In the genomic region with DNA sequence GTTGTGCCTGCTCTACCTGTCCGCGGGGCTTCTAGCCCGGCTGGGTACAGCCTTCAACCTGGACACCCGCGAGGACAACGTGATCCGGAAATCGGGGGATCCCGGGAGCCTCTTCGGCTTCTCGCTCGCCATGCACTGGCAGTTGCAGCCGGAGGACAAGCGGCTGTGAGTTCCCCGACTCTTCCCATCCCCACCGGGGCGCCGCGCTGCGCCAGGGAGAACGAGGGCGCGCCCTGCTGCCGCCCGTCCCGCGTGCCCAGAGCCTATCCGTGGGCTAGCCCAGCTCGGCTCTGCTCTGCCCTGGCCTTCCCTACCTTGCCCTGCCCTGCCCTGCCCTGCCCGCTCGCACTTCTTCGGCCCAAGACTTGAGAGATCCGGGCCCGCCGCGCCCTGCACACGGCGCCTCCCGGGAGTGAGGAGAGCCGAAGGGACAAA, we compare ENCODE assay signal across 8 mouse cellular contexts. TPM values are rescaled to one million over a fixed set of nuclear protein-coding genes. Genes with fewer than 3 reads are reported as not detected.
DNase-seq lines count a peak whose midpoint lies in the region; ATAC-seq and TF ChIP-seq lines count a peak whose summit lies in the region.

No protein-coding gene starts in this region.

- 0 out of 2 replicates have a peak, but pooled peaks have one; percentile 15 for TF ChIP-seq POLR2A in bone marrow, adult 2 months (IDR thresholded peaks at IDR 0.05; ENCODE audit: borderline replicate concordance, control insufficient read depth, low read depth, low read length)

- no peaks in the 10 kb centered on the region for H3K36me3 ChIP-seq in forebrain, embryonic 15.5 days
- H3K36me3 ChIP-seq in liver, embryonic 15.5 days (replicated peaks): no peaks in the 10 kb centered on the region
- H3K36me3 ChIP-seq in neural tube, embryonic 14.5 days (ENCODE audit: control insufficient read depth, insufficient read depth, low read length): no peaks in the 10 kb centered on the region

- H3K4me1 ChIP-seq in bone marrow, adult 2 months (ENCODE audit: control insufficient read depth, insufficient read depth, low read length): peaks cover 1% of the 10 kb centered on the region; the same call in 1 of the 2 replicates
- peaks cover 23% of the 10 kb centered on the region for H3K4me1 ChIP-seq in forebrain, embryonic 15.5 days
- peaks cover 18% of the 10 kb centered on the region for H3K4me1 ChIP-seq in liver, embryonic 15.5 days (replicated peaks)
- H3K4me1 ChIP-seq in neural tube, embryonic 14.5 days (ENCODE audit: control insufficient read depth, insufficient read depth, low read length): peaks cover 7% of the 10 kb centered on the region

- no peaks in the 10 kb centered on the region for H3K9me3 ChIP-seq in forebrain, embryonic 15.5 days
- no peaks in the 10 kb centered on the region for H3K9me3 ChIP-seq in liver, embryonic 15.5 days (replicated peaks)
- no peaks in the 10 kb centered on the region for H3K9me3 ChIP-seq in neural tube, embryonic 14.5 days (ENCODE audit: control insufficient read depth, low read length)

- TF ChIP-seq CTCF in bone marrow, adult 2 months (IDR thresholded peaks at IDR 0.05; ENCODE audit: control insufficient read depth, insufficient read depth, low read length): no peak

- no peaks in the 10 kb centered on the region for H3K27me3 ChIP-seq in forebrain, embryonic 15.5 days
- H3K27me3 ChIP-seq in liver, embryonic 15.5 days: peaks cover 54% of the 10 kb centered on the region
- H3K27me3 ChIP-seq in neural tube, embryonic 14.5 days (ENCODE audit: control insufficient read depth, insufficient read depth, low read length): no peaks in the 10 kb centered on the region; the same call in 1 of the 2 replicates

- peak overlapping the region; percentile 83 for H3K9ac ChIP-seq in forebrain, embryonic 15.5 days (replicated peaks)
- peak overlapping the region; percentile 52 for H3K9ac ChIP-seq in liver, embryonic 15.5 days
- peak overlapping the region; percentile 73 for H3K9ac ChIP-seq in neural tube, embryonic 14.5 days (replicated peaks; ENCODE audit: low read depth, low read length)

- under 1% methylated on average over 40 of the region's 40 CpGs for WGBS in bone marrow, adult 2 months
- WGBS in forebrain, embryonic 15.5 days: under 1% methylated on average over 40 of the region's 40 CpGs
- under 1% methylated on average over 40 of the region's 40 CpGs for WGBS in liver, embryonic 15.5 days (ENCODE audit: insufficient replicate concordance)
- WGBS in neural tube, embryonic 14.5 days: 0% methylated on average over 34 of the region's 40 CpGs

- peak overlapping the region; percentile 62 for H3K27ac ChIP-seq in bone marrow, adult 2 months (ENCODE audit: control insufficient read depth, insufficient read depth, low read depth, low read length, poor library complexity)
- H3K27ac ChIP-seq in forebrain, embryonic 15.5 days (replicated peaks): peak overlapping the region; percentile 77
- peak overlapping the region; percentile 24; the same call in 1 of the 2 replicates for H3K27ac ChIP-seq in liver, embryonic 15.5 days (replicated peaks)
- H3K27ac ChIP-seq in neural tube, embryonic 14.5 days (ENCODE audit: low read depth, low read length): 0 out of 2 replicates have a peak overlapping the region, but pooled peaks have one; percentile 16

- ATAC-seq in forebrain, embryonic 15.5 days (replicated peaks): peak; percentile 82
- peak; percentile 41 for ATAC-seq in inflammation-experienced regulatory T-cells, adult 6 months
- peak; percentile 68 for ATAC-seq in liver, embryonic 15.5 days (ENCODE audit: insufficient read depth)
- ATAC-seq in neural tube, embryonic 14.5 days (ENCODE audit: low read depth): peak; percentile 84

- DNase-seq in right cerebral cortex, postnatal 14 days: peak; percentile 25
- no peak for DNase-seq in right cerebral cortex, adult 18-20 months
- no peak for DNase-seq in retina, postnatal 1 day

- peak overlapping the region; percentile 95 for H3K4me2 ChIP-seq in forebrain, embryonic 15.5 days (replicated peaks)
- peak overlapping the region; percentile 97 for H3K4me2 ChIP-seq in liver, embryonic 15.5 days
- peak overlapping the region; percentile 93 for H3K4me2 ChIP-seq in neural tube, embryonic 14.5 days (ENCODE audit: low read depth, low read length)

- peak overlapping the region; percentile 75 for H3K4me3 ChIP-seq in bone marrow, adult 2 months (replicated peaks; ENCODE audit: control insufficient read depth, low read depth, low read length)
- H3K4me3 ChIP-seq in forebrain, embryonic 15.5 days: peak overlapping the region; percentile 87
- peak overlapping the region; percentile 68 for H3K4me3 ChIP-seq in liver, embryonic 15.5 days (replicated peaks)
- peak overlapping the region; percentile 75 for H3K4me3 ChIP-seq in neural tube, embryonic 14.5 days (ENCODE audit: low read depth, low read length)

RNA-seq across cellular contexts. Expression of gene Itga6, which starts 41.8 kb away (rescaled TPM):
- 22.9 and 38.3 TPM in 2 replicates for polyA plus RNA-seq in bone marrow, adult 2 months (2011; ENCODE audit: insufficient read depth, insufficient read length, low replicate concordance, missing spikeins)
- 25.7 TPM in 2 replicates for polyA plus RNA-seq in forebrain, embryonic 15.5 days (2015; fragmentation: Nextera tagmentation; extraction: Ambion mirVana)
- 10 to 100 TPM; 23.9 to 54.9 (median 42.7) TPM for polyA plus RNA-seq in inflammation-experienced regulatory T-cells, adult 6 months (2017; shearing (Covaris generic))
- 6.3 and 6.6 TPM in 2 replicates for polyA plus RNA-seq in liver, embryonic 15.5 days (2015; fragmentation: Nextera tagmentation; extraction: Ambion mirVana)
- 21.5 and 36.9 TPM in 2 replicates for polyA plus RNA-seq in neural tube, embryonic 14.5 days (2014; fragmentation: Nextera tagmentation; extraction: Ambion mirVana)

Comparison
In these comparisons a context has a peak if more than half of its experiments do, and no peak if none do; other contexts are left out.
1. H3K27ac ChIP-seq: peak in every context shown above with its lines; median percentile 77 in forebrain, embryonic 15.5 days; 62 in bone marrow, adult 2 months; 24 in liver, embryonic 15.5 days; 16 in neural tube, embryonic 14.5 days.